Mouse (Mus musculus) bone marrow, adult 2 months (tissue): ENCODE measurements around the gene Rnf7.

ENCODE experiments used
- CTCF ChIP-seq: fragments of 200-500 bp; IDR thresholded peaks from 2 replicates; pipeline ENCODE4 v1.5.1; 2011; ENCODE audit warnings: low read length, control low read depth; ENCODE audit not compliant: control insufficient read depth, insufficient read depth
- POLR2A ChIP-seq: fragments of 200-500 bp; IDR thresholded peaks from 2 replicates; pipeline ENCODE4 v1.6.1; 2011; ENCODE audit warnings: low read depth, mild to moderate bottlenecking, control low read depth, low read length, borderline replicate concordance; ENCODE audit not compliant: control insufficient read depth

DNA sequence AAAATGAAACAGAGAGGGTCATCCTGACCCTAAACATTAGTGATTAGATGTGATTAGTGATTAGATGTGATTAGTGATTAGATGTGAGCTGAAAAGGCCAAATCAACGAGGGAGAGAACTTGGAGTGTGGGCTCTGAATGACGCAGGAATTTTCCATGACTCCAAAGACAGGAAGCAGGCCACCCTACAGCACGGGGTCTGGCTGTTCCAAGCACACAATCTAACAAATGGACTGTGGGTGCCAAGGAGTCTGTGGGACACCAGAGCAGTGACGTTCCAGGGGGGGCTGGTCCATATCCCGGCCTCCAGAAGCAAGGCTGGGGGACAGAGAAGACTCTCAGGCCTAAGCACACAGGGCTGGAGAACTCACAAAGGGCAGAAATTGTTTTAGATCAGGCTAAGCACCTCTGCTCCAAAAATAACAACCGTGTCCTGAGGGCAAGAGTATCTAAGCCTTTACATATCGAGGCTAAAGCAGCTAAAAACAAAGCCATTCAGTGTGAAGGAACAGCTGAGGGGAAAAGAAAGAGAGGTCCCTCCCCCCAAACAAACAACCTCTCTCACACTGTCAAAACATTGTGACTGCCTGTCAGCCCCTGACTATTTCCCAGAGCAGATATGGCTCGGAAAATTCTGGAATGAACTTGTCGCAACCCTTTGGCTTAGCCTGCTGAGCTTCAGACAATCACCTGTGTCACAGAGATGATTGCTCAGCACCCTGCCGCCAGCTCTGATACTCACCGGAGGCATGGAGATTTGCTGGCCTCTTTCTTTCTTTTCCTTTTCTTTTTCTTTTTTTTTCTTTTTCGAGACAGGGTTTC, 27.4 kb downstream of the Rnf7 start:
- TF ChIP-seq CTCF = no peak
- TF ChIP-seq POLR2A = no peak
